Mouse (Mus musculus) frontal cortex, adult 2 months (tissue): Measurements from ENCODE around the gene Acrbp. TPM values are rescaled to one million over a fixed set of nuclear protein-coding genes. Genes with fewer than 3 reads are reported as not detected.

Experiments
- DNase-seq, 2 experiments: peaks; one replicate each; pipeline ENCODE4 v3.0.0; 2022; ENCODE audit warnings: low spot score in 1 of 2; ENCODE audit errors: extremely low spot score in 1 of 2
- polyA plus RNA-seq: library from polyadenylated mRNA; depleted of rRNA; stranded (reverse); fragments of >200 nt; gene quantifications from 2 replicates; pipeline ENCODE4 v1.2.3, GENCODE M21; 2012; rRNA removed

The Acrbp gene
- polyA plus RNA-seq, 1 experiment = 23.9 TPM

DNA sequence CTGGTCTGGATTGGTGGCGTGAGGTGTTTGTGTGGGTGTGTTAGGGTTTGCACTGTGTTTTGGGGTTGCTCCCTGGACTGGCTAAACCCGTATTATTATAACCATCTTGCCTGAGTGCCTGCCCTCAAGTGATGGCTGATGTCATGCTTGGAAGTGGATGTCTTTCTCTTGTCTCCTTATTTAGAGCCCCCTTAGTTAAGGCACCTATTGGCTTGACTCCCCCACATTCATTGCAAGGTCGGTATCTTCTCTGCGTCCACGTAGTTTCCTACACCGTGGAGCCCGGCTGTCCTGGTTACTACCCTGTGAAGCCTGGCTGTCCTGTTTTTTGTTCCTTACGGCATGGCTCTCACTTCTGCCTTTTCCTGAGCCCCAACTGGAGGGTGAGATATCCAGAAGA lies 48.5 kb downstream of the Acrbp start:
- DNase-seq = no peak

DNA sequence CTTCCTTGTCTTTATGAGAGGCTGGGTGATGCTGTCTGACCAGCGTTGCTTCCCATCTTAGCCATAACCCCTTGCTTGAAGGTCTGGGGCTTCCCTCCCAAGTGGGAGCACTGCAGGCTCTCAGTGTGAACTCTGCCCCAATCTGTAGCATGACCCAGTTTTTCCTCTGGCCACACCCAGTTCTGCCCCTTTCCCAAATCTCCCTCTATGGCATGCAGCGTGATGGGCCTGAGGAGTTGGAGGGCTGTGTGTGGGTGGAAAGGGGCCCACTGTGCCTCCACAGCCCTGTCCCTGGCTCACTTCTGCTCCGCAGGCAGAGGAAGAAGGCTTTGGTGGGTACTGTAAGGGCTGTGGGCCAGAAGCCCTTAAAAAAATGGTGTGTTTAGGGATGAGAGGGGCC lies 49.0 kb downstream of the Acrbp start:
- no peak for DNase-seq

DNA sequence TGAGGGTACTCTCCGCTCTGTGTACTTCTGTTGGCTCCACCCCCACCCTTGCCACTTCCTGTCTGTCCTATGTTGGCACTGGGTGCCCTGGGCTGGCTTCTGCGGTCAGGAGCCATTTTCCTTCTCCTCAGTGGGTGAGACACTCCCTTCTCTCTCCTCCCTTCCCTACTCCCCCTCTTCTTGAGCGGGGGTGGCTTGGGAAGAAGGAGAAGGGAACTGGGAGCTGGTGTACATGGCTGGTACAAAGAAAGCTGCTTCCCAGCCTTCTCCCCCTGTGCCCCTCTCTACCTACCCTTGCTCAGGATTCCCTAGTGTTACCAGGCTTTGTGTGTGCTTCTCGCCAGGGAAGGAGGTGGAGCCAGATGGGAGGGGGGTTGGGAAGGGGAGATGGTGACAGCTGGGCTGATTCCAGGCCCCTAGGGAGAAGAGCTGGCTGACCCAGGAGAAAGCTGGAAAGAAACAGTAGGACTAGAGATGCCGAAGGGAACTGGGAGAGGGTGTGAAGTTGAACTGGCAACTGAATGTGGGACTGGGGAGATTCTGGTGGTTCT lies 50.0 kb downstream of the Acrbp start:
- DNase-seq = no peak

DNA sequence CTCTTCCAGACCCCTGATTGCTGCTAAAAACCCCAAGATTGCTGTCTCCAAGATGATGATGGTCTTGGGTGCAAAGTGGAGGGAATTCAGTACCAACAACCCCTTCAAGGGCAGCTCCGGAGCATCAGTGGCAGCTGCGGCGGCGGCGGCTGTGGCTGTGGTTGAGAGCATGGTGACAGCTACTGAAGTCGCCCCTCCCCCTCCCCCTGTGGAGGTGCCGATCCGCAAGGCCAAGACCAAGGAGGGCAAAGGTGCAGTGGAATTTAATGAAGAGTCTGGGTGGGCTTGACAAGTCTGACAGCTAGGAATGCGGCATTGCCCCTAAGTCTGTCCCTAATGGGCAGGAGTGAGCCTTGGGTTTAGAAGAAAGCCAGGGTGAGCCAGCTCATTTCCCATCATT lies 52.0 kb downstream of the Acrbp start:
- no peak for DNase-seq

DNA sequence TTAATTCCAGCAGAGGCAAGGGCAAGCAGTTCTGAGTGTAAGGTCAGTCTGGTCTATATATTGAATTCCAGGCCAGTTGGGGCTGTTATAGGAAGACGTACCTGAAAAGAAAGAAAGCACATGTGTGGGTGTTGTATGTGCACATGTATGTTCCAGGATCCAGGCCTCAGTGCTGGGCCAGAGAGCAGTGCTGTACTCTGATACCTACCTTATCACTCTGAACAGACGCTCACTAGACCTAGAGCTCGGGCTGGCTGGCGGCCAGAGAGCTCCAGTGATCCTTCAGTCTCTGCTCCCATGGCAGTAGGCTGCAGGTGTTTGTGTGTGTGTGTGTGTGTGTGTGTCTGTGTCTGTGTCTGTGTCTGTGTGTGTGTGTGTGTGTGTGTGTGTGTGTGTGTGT lies 54.7 kb downstream of the Acrbp start:
- DNase-seq = no peak

DNA sequence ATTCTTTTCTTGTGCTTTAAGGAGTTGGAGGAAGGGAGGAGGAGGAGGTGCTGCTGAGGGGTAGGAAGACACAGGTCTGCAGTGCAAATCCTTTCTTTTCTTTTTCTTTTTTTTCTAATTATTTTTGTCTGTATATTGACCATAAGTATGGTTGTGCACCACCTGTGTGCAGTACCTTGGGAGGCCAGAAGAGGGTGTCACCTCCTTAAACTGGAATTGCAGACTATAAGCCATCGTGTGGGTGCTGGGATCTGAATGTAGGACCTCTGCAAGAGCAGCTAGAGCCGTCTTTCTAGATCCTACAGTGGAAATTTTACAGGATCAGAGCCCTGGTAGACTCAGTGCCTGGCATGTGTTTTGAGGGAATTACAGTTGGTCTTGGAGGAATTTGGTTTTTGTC lies 58.2 kb downstream of the Acrbp start:
- no peak for DNase-seq

DNA sequence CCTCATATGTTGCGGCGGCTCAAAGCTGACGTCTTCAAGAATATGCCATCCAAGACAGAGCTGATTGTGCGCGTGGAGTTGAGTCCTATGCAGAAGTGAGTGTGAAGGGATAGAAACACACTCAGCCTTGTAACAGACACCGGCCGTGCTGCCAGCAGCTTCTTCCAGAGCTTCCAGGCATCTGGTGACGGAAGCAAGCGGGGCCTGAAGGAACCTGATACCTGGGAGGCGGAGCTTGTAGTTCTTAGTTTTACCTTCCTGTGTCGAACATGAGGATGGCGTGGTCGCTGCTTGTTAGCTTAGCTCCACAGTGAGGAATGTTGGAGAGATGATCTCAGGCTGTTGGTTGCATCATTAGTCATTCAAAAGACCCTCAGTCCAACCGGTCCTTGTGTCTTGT lies 59.9 kb downstream of the Acrbp start:
- no peak for DNase-seq

DNA sequence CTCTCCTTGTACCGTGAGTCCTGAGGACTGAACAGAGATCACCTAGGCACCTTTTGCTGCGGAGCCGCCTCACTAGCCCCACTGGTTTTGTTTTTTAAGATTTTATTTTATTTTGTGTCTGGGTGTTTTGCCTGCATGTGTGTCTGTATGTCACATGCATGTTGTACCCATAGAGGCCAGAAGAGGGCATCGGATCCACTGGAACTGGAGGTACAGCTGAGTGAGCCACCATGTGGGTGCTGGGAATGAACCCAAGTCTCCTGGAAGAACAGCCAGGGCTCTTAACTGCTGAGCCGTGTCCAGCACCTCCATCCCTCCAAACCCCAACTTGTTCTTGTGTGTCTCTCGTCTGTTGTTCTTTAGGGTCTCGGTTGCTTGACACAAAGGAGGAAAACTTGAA lies 61.4 kb downstream of the Acrbp start:
- peak in 1 of 2 experiments; percentile 57 for DNase-seq

DNA sequence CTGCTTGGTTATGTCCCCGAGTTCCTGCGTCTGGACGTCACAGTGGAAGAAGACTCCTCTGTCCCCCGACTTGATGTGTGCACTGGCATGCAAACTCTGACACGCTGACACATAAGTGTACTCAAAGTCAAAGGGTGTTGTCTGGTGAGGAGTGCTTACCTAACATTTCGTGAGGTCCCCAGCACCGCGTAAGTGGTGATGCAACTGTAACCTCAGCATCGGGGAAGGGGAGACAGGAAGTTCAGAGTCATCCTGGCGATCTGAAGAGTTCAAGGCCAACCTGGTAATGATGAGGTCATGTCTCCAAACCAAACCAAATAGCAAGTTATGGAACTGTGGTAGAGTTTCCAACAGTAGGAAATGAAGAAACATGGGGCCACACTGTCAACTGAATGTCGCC lies 63.1 kb downstream of the Acrbp start:
- DNase-seq = no peak

Other genes with a start within 250 kb of the Acrbp start
- 7.0 and 7.3 TPM in 2 replicates for gene Spsb2, start 241.0 kb upstream of the Acrbp start, polyA plus RNA-seq
- 861 and 922 TPM in 2 replicates for gene Tpi1, start 235.4 kb upstream of the Acrbp start, polyA plus RNA-seq
- 133 and 147 TPM in 2 replicates for gene Usp5, start 220.2 kb upstream of the Acrbp start, polyA plus RNA-seq
- 2.2 and 2.8 TPM in 2 replicates for gene Cdca3, start 220.1 kb upstream of the Acrbp start, polyA plus RNA-seq
- 0.50 and 0.53 TPM in 2 replicates for gene Gnb3, start 209.4 kb upstream of the Acrbp start, polyA plus RNA-seq
- 80.2 and 83.2 TPM in 2 replicates for gene P3h3, start 191.9 kb upstream of the Acrbp start, polyA plus RNA-seq
- gene Gpr162, start 185.7 kb upstream of the Acrbp start, polyA plus RNA-seq = 190 and 200 TPM in 2 replicates
- gene Cd4, start 161.5 kb upstream of the Acrbp start, polyA plus RNA-seq = 0.64 and 1.3 TPM in 2 replicates
- 5.9 and 6.0 TPM in 2 replicates for gene Lag3, start 138.0 kb upstream of the Acrbp start, polyA plus RNA-seq
- 1,541 and 1,645 TPM in 2 replicates for gene Ptms, start 129.6 kb upstream of the Acrbp start, polyA plus RNA-seq
- gene Mlf2, start 118.3 kb upstream of the Acrbp start, polyA plus RNA-seq = 689 and 754 TPM in 2 replicates
- 261 and 265 TPM in 2 replicates for gene Cops7a, start 84.2 kb upstream of the Acrbp start, polyA plus RNA-seq
- gene Pianp, start 53.0 kb upstream of the Acrbp start, polyA plus RNA-seq = 181 and 198 TPM in 2 replicates
- gene Zfp384, start 40.5 kb upstream of the Acrbp start, polyA plus RNA-seq = 49.5 and 54.7 TPM in 2 replicates
- gene Ing4, start 9.9 kb upstream of the Acrbp start, polyA plus RNA-seq = 70.8 and 74.9 TPM in 2 replicates
- gene Lpar5, start 18.2 kb downstream of the Acrbp start, polyA plus RNA-seq = 0.94 and 1.4 TPM in 2 replicates
- 91.3 and 103 TPM in 2 replicates for gene Chd4, start 46.3 kb downstream of the Acrbp start, polyA plus RNA-seq
- 22.0 and 22.3 TPM in 2 replicates for gene Nop2, start 82.2 kb downstream of the Acrbp start, polyA plus RNA-seq
- gene Iffo1, start 95.6 kb downstream of the Acrbp start, polyA plus RNA-seq = 86.9 and 94.3 TPM in 2 replicates
- gene Gapdh, start 116.8 kb downstream of the Acrbp start, polyA plus RNA-seq = 4,623 and 6,295 TPM in 2 replicates
- 51.7 and 53.6 TPM in 2 replicates for gene Ncapd2, start 142.0 kb downstream of the Acrbp start, polyA plus RNA-seq
- 46.7 and 48.7 TPM in 2 replicates for gene Mrpl51, start 142.1 kb downstream of the Acrbp start, polyA plus RNA-seq
- gene Vamp1, start 165.9 kb downstream of the Acrbp start, polyA plus RNA-seq = 81.5 and 103 TPM in 2 replicates
- 6.4 and 7.1 TPM in 2 replicates for gene Tapbpl, start 182.2 kb downstream of the Acrbp start, polyA plus RNA-seq
- 0.14 TPM in 1 of 2 replicates, not detected in the other for gene Cd27, start 187.3 kb downstream of the Acrbp start, polyA plus RNA-seq
- not detected in 2 replicates for gene Tuba3a, start 236.4 kb downstream of the Acrbp start, polyA plus RNA-seq